Comparison of ENCODE assay signal across 8 mouse cellular contexts in the genomic region with DNA sequence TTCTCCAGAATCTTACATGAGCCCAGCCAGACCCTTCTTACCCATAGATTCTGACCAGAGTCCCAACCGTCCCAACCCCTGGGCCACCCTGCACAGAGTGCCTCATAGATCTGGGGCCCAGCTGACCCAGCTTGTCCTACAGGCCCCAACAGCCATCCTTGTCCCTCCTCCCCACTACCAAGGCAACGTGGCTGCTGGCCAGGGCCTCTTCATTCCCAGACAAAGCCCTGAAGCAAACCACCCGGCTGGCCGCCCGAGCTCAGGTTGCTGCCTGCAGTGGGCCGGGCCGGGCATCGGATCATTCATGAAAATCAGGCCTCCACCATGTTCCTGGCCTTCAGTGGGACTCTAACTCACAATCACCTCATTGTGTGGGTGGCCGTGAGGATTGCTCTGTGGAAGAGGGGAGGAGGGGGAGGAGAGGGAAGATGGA.
DNase-seq lines count a peak whose midpoint lies in the region; ATAC-seq and TF ChIP-seq lines count a peak whose summit lies in the region.

No protein-coding gene starts in this region.

- no peak for DNase-seq in kidney, adult 2 months
- peak; percentile 9 for DNase-seq in cerebellum, adult 8-10 months
- DNase-seq in frontal cortex, adult 2 months (ENCODE audit: extremely low spot score in 1 of 2, low spot score in 1 of 2) = peak; percentile 57 to 68
- peak; percentile 52 to 71 for DNase-seq in left cerebral cortex, adult 9 months (ENCODE audit: low spot score in 2 of 2)
- DNase-seq in midbrain, embryonic 14.5 days = peak; percentile 75
- no peak for DNase-seq in thymus, postnatal 10 days (ENCODE audit: low spot score in 2 of 2)

- WGBS in kidney, embryonic 16.5 days = 32% methylated on average over 9 of the region's 9 CpGs
- WGBS in kidney, adult 2 months = 61% methylated on average over 9 of the region's 9 CpGs
- WGBS in midbrain, embryonic 14.5 days = 38% methylated on average over 9 of the region's 9 CpGs

- H3K27ac ChIP-seq in kidney, embryonic 16.5 days (ENCODE audit: low read length) = no peak overlapping the region
- H3K27ac ChIP-seq in kidney, adult 2 months (ENCODE audit: insufficient read depth, low read depth, low read length) = no peak overlapping the region
- H3K27ac ChIP-seq in midbrain, embryonic 14.5 days (replicated peaks; ENCODE audit: low read depth, low read length) = no peak overlapping the region; the same call in 1 of the 2 replicates

- no peak overlapping the region for H3K4me2 ChIP-seq in kidney, embryonic 16.5 days (replicated peaks; ENCODE audit: low read depth, low read length)
- no peak overlapping the region for H3K4me2 ChIP-seq in midbrain, embryonic 14.5 days (ENCODE audit: low read length)

- no peak overlapping the region for H3K4me3 ChIP-seq in kidney, embryonic 16.5 days (ENCODE audit: low read length)
- H3K4me3 ChIP-seq in kidney, adult 2 months (ENCODE audit: insufficient read depth, low read depth, low read length) = no peak overlapping the region
- no peak overlapping the region for H3K4me3 ChIP-seq in midbrain, embryonic 14.5 days (replicated peaks; ENCODE audit: low read depth, low read length)

- peaks cover 25% of the 10 kb centered on the region for H3K4me1 ChIP-seq in kidney, embryonic 16.5 days (ENCODE audit: insufficient read depth, low read length)
- no peaks in the 10 kb centered on the region for H3K4me1 ChIP-seq in kidney, adult 2 months (ENCODE audit: control insufficient read depth, insufficient read depth, low read length)
- H3K4me1 ChIP-seq in midbrain, embryonic 14.5 days (ENCODE audit: control insufficient read depth, insufficient read depth, low read length) = peaks cover 12% of the 10 kb centered on the region; the same call in 1 of the 2 replicates

- H3K27me3 ChIP-seq in kidney, embryonic 16.5 days (ENCODE audit: insufficient read depth, low read length) = no peaks in the 10 kb centered on the region
- H3K27me3 ChIP-seq in kidney, adult 2 months (replicated peaks; ENCODE audit: control insufficient read depth, insufficient read depth, low read length) = no peaks in the 10 kb centered on the region
- no peaks in the 10 kb centered on the region for H3K27me3 ChIP-seq in midbrain, embryonic 14.5 days (ENCODE audit: control insufficient read depth, insufficient read depth, low read length)

- no peak for TF ChIP-seq CTCF in kidney, adult 2 months (conservative IDR thresholded peaks at IDR 0.05; ENCODE audit: insufficient read depth, insufficient read length, low read depth, low read length)

- peak; percentile 46; the same call in 1 of the 2 replicates for ATAC-seq in kidney, embryonic 16.5 days (ENCODE audit: low FRiP score, low TSS enrichment)
- ATAC-seq in midbrain, embryonic 14.5 days (ENCODE audit: low FRiP score, low TSS enrichment) = peak; percentile 59
- ATAC-seq in megakaryocyte-erythroid progenitor cell, adult 5-6 weeks (replicated peaks; ENCODE audit: low FRiP score, low TSS enrichment, poor library complexity, severe bottlenecking) = no peak

- H3K9ac ChIP-seq in kidney, embryonic 16.5 days (replicated peaks; ENCODE audit: low read length) = no peak overlapping the region
- no peak overlapping the region for H3K9ac ChIP-seq in midbrain, embryonic 14.5 days (replicated peaks; ENCODE audit: low read length)

- H3K36me3 ChIP-seq in kidney, embryonic 16.5 days (ENCODE audit: insufficient read depth, low read length) = no peaks in the 10 kb centered on the region
- H3K36me3 ChIP-seq in kidney, adult 2 months (ENCODE audit: control insufficient read depth, insufficient read depth, low read length) = no peaks in the 10 kb centered on the region
- H3K36me3 ChIP-seq in midbrain, embryonic 14.5 days (ENCODE audit: control insufficient read depth, insufficient read depth, low read length) = no peaks in the 10 kb centered on the region

- H3K9me3 ChIP-seq in kidney, embryonic 16.5 days (ENCODE audit: low read length) = no peaks in the 10 kb centered on the region
- no peaks in the 10 kb centered on the region for H3K9me3 ChIP-seq in midbrain, embryonic 14.5 days (ENCODE audit: control insufficient read depth, low read length)

- TF ChIP-seq POLR2A in kidney, adult 2 months (IDR thresholded peaks at IDR 0.05; ENCODE audit: low read depth, low read length) = no peak

Comparison
In these comparisons a context has a peak if more than half of its experiments do, and no peak if none do; other contexts are left out.
1. DNase-seq: peak in cerebellum, adult 8-10 months (single experiment), frontal cortex, adult 2 months (2 of 2), left cerebral cortex, adult 9 months (2 of 2) and midbrain, embryonic 14.5 days (single experiment); none in kidney, adult 2 months (single experiment) and thymus, postnatal 10 days (0 of 2).